Mouse (Mus musculus) monocyte, adult 5-6 weeks (primary cell): Measurements from ENCODE around the gene Chka. TPM values are rescaled to one million over a fixed set of nuclear protein-coding genes. Genes with fewer than 3 reads are reported as not detected.
A peak's percentile ranks its signal among the peaks of the same experiment; 100 is the strongest.

Source experiments
- ATAC-seq: fragments of 153-309, 156-312 bp; replicated peaks from 2 replicates; pipeline ENCODE4 v1.8.0; 2017; ENCODE audit warnings: mild to moderate bottlenecking; ENCODE audit not compliant: low TSS enrichment, insufficient number of reproducible peaks, severe bottlenecking, poor library complexity, low FRiP score
- total RNA-seq: library from RNA; stranded (forward); fragments of 200-1000, 200-491, 200-594 nt; gene quantifications from 3 replicates; pipeline ENCODE4 v1.2.3, GENCODE M21; 2017

Gene Chka
- total RNA-seq, 1 experiment from 2014 or later, result 34.8 TPM

GRCm38 (mm10) chr19:3845339-3845738 lies 6.2 kb upstream of the Chka start:
- no peak for ATAC-seq

GRCm38 (mm10) chr19:3845803-3846406 lies 5.7 kb upstream of the Chka start:
- no peak for ATAC-seq

GRCm38 (mm10) chr19:3846676-3847604 lies 4.6 kb upstream of the Chka start:
- no peak for ATAC-seq

GRCm38 (mm10) chr19:3847711-3848110 lies 3.9 kb upstream of the Chka start:
- no peak for ATAC-seq

GRCm38 (mm10) chr19:3848207-3848808 lies 3.3 kb upstream of the Chka start:
- ATAC-seq, result no peak

- no peak for ATAC-seq
Observed at GRCm38 (mm10) chr19:3849251-3849650, 2.3 kb upstream of the Chka start.

GRCm38 (mm10) chr19:3850076-3850475 lies 1.5 kb upstream of the Chka start:
- no peak for ATAC-seq

GRCm38 (mm10) chr19:3850847-3851469 lies 615 bp upstream of the Chka start:
- ATAC-seq, result peak; percentile 21; the same call in 1 of the 2 replicates

- ATAC-seq, result no peak
Observed at GRCm38 (mm10) chr19:3851979-3852681, 557 bp downstream of the Chka start.

- no peak for ATAC-seq
Observed at GRCm38 (mm10) chr19:3853121-3853520, 1.5 kb downstream of the Chka start.

GRCm38 (mm10) chr19:3853891-3854290 lies 2.3 kb downstream of the Chka start:
- no peak for ATAC-seq

- no peak for ATAC-seq
Observed at GRCm38 (mm10) chr19:3855091-3855490, 3.5 kb downstream of the Chka start.

GRCm38 (mm10) chr19:3855601-3856000 lies 4.0 kb downstream of the Chka start:
- no peak for ATAC-seq

- no peak for ATAC-seq
Observed at GRCm38 (mm10) chr19:3857220-3857619, 5.6 kb downstream of the Chka start.

- ATAC-seq, result no peak
Observed at GRCm38 (mm10) chr19:3862713-3863112, 11.1 kb downstream of the Chka start.

- no peak for ATAC-seq
Observed at GRCm38 (mm10) chr19:3864960-3865359, 13.4 kb downstream of the Chka start.

- ATAC-seq, result no peak
Observed at GRCm38 (mm10) chr19:3868290-3868689, 16.7 kb downstream of the Chka start.

- ATAC-seq, result 0 out of 2 replicates have a peak, but pooled peaks have one; percentile 43
Observed at GRCm38 (mm10) chr19:3871468-3871867, 19.9 kb downstream of the Chka start.

- ATAC-seq, result no peak
Observed at GRCm38 (mm10) chr19:3872373-3872772, 20.8 kb downstream of the Chka start.
